Mouse (Mus musculus): ENCODE results near the gene Amotl2.

Amotl2 gene

DNA sequence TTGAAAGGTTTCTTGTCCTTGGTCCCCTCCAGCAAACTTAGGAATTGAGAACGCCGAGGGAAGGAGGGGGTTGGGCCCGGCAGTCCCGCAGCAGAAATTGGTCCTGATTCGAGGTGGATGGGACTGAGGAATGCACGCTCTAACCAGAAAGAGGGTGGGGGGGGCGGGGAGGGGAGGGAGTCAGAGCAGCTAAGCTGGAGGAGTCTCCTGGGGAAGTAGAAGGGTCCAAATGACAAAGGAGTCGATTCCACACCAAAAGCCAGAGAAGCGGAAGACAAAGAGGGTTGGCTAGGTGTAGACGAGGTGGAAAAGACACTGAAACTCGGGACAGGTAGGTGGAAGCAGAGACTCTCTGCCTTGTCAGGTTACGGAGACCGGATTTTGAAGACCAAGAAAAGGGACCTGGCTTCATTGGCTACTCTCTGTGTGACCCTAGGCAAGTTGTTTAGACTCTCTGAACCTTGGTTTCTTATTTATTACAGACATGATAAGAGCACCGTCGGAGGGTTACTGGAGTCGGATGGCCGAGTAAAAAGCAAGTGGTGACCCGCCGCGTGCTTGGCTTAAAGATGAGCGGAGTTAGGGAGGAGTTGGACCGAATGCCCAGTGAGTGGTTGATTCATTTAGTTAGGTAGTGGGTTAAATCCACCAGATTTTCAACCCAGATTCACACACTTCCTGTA lies at the start of gene Amotl2:
Gene Amotl2, plus strand, starts transcription at position 192 of the 683 bp plus-strand sequence.
- no peak for DNase-seq (ENCODE audit: low spot score in 2 of 2)

DNA sequence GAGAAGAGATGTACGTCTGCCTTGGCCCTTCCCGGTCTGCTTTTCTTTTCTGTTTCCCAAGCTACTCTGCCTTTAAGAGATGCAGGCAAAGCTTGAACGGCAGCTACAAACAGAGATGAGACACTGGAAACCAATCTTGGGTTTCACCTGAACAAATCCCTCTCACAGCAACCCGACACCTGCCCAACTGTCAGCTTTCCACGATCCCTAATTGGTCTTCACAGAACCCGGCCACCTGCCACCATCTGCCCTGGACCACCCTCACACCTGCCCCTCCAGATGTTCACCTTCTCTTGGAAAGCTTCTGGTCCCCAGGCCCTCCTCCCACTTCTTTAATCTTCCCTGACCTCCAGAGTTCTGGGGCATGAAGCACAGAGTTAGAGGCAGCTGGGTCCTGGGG lies 48.4 kb upstream of the Amotl2 start:
- DNase-seq (ENCODE audit: low spot score in 2 of 2): no peak

DNA sequence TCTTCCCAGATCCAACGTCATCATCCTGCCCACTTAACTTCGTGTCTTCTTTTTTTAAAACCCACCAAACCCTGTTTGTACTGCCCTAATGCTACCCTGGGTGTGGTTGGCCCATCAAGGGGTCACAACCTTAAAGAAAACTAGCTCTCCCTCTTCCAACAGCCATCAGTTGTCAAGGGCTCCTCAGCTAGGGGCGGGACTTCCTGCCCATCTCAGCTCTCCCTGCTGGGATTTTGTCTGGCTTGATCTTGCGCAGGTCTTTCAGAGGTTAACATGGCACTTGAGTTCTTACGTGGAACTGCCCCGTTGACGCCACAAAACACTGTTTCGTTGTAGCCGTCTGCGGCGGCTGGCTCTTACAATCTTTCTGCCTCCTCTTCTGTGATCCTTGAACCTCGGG lies 47.6 kb upstream of the Amotl2 start:
- no peak for DNase-seq (ENCODE audit: low spot score in 2 of 2)

DNA sequence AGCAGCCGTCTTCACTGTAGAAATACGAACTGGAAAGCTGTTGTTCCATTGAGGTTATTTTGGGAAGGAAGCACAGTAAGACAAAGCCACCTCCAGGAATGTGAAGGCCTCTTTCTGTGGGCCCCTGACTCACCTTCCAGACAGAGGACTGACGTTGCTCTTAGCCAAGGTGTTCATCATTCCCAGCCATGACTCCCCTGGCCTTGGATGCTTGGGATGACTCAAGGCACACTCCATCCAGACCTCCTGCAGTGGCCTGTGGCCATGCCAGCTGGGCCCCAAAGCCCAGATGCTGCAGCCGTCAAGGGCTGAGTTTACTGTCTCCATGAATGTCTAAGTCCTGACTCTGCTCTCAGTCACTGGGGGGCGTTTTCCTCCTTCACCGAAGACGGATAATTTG lies 43.1 kb upstream of the Amotl2 start:
- no peak for DNase-seq (ENCODE audit: low spot score in 2 of 2)

GRCm38 (mm10) chr9:102675922-102676321 lies 40.5 kb upstream of the Amotl2 start:
- DNase-seq (ENCODE audit: low spot score in 2 of 2): no peak

GRCm38 (mm10) chr9:102681470-102681869 lies 35.0 kb upstream of the Amotl2 start:
- no peak for DNase-seq (ENCODE audit: low spot score in 2 of 2)

DNA sequence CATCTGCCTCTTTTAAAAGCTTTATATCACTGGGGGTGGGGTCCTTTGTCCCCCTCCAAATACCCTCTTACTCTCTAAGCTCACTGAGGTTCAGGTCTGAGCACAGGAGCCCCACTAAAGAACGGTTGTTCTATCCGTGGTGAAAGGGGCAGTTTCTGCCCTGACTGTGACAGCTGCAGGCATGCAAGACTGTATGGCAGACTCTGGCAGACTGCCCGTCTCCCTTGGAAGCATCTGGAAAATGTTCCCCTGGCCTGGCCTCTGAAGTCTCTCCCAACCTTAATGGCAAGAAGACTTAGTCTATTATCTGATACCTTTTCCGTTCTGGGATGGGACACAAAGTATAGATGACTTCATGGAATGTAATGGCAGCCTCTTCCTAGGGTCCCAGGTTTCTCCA lies 28.5 kb upstream of the Amotl2 start:
- no peak for DNase-seq (ENCODE audit: low spot score in 2 of 2)

- no peak for DNase-seq (ENCODE audit: low spot score in 2 of 2)
Measured at GRCm38 (mm10) chr9:102689406-102689939, 27.0 kb upstream of the Amotl2 start.

- no peak for DNase-seq (ENCODE audit: low spot score in 2 of 2)
Measured at GRCm38 (mm10) chr9:102689940-102690642, 26.4 kb upstream of the Amotl2 start.

DNA sequence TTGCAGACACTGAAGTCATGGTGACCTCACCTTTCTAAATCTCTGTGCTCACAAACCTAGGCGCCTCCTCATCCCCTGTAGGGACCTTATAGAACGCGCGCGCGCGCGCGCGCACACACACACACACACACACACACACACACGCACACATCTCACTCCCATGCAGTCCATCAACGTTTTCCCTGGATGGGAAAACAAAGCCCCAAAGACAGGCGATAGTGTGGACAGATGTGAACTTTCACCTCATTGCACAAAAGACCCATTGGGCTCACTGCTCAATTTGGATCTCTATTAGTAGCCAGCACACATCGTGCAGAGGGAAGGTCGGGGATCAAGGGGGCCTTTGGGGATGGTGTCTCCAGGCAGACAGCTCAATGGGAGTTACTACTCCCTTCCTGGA lies 25.6 kb upstream of the Amotl2 start:
- no peak for DNase-seq (ENCODE audit: low spot score in 2 of 2)

DNA sequence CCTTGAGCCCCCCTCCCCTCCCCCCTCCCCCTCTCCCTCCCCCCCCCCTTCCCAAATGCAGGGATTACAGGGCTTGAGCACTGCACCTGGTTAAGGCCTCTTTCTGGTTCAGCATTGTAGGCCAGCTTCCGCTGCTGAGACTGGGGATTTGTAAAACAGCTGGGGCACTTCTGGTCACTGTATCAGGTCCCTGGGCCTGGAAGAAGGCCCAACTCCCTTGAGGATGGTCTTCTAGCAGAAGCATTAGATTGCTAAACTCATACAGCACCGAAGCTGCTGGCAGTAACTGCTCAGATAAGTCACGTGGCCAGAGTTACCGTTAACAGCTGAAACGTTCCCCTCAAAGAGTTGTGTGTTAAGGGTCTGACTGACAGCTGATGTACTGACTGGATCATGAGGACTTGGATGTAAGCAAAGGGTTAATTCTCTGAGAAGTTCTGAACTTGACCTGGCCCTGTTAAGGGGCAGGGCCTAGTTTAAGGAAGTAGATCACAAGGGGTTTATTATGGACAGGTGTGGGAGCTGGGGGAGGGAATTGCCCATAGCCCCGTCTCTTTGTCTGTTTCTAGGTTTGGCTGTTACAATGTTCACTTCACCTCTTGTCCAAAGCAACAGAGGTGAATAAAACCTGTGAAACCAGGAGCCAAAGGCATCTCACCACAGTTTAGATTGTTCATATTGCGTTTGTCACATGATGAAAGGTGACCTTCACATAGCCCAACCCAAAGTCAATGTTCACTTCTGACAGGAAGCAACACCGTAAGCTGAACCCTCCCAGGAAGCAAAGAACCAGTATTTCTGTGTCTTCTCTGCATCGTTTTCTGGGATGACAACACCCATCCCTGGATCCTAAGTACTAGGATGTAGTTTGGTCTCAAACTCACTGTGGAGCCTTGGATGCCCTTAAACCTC lies 23.7 kb upstream of the Amotl2 start:
- no peak for DNase-seq (ENCODE audit: low spot score in 2 of 2)

- DNase-seq (ENCODE audit: low spot score in 2 of 2): no peak
Measured at GRCm38 (mm10) chr9:102701042-102701441, 15.4 kb upstream of the Amotl2 start.

- DNase-seq (ENCODE audit: low spot score in 2 of 2): no peak
Measured at GRCm38 (mm10) chr9:102709504-102710135, 6.9 kb upstream of the Amotl2 start.

DNA sequence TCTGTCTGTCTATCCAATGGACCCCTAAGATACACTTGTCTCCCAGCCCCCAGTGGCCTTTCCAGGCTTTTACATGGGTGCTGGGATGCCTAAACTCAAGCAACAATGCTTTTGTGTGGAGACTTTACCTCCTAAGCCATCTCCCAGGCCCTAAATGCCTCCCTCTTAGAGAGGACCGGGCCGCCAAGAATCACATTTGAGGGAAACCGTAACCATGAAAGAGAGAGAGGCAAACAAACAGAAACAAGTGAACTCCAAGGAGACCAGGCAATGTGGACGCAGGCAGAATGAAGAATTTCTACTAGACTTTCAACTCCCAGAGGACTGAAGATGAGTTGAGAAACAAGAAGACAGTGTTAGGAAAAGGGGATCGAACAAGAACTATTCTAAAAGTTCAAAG lies 6.0 kb upstream of the Amotl2 start:
- no peak for DNase-seq (ENCODE audit: low spot score in 2 of 2)

DNA sequence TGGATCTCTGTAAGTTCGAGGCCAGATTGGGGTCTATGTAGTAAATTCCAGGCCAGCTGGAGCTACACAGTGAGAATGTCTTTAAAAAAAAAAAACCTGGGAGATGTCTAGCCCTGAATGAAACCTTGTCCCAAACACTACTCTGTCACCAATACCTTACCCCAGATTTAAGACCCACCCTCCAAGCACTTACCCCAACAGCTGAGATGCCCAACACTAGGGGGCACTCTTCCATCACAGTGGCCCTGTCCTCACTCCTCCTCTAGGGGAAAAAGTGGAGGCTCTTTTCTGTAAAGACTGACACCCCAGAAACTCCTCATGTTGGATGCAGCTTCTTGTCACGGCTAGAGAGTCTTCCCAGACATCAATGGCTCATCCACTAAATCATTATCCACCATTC lies 2.7 kb upstream of the Amotl2 start:
- no peak for DNase-seq (ENCODE audit: low spot score in 2 of 2)

DNA sequence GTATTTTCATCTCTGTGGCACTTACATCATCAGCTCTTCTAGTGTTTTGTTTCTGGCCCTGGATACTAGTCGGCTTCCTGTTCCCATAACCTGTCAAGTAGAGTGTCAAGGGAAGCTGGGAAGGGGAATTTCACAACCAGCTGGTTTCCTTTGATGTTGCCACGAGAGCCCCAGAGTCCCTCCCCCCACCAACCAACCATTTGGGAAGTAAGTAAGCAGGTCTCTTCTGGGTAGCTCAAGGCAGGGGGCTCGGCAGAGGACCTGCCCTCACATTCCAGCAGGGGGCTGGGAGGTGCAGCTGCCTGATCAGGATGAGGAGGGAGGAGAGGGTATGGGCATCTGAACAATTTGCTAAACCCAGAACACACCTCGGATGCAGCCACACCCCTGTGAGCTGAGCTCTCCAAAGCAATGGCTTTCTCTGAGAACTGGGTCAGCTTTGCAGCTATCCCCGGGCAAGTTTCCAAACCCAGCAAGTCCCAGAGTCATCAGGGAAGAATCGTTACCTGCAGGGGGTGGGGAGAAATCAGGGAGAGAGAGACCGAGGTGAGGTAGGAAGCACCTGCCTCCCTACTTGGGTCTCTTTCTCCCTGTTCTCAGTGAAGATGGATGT lies 1.5 kb upstream of the Amotl2 start:
- DNase-seq (ENCODE audit: low spot score in 2 of 2): peak in 1 of 2 experiments; percentile 10

- DNase-seq (ENCODE audit: low spot score in 2 of 2): no peak
Measured at GRCm38 (mm10) chr9:102715506-102715900, 969 bp upstream of the Amotl2 start.

GRCm38 (mm10) chr9:102717164-102717885 lies 853 bp downstream of the Amotl2 start:
- peak; percentile 31 to 33 for DNase-seq (ENCODE audit: low spot score in 2 of 2)

- no peak for DNase-seq (ENCODE audit: low spot score in 2 of 2)
Measured at GRCm38 (mm10) chr9:102717886-102718643, 1.6 kb downstream of the Amotl2 start.

- no peak for DNase-seq (ENCODE audit: low spot score in 2 of 2)
Measured at GRCm38 (mm10) chr9:102718676-102719075, 2.2 kb downstream of the Amotl2 start.

Measured in spleen, postnatal 36 days (tissue).